Mouse (Mus musculus) lung, embryonic 15.5 days (tissue): ENCODE measurements around the gene Enox1. TPM values are rescaled to one million over a fixed set of nuclear protein-coding genes. Genes with fewer than 3 reads are reported as not detected.

Experiments
- ATAC-seq: fragments of 200-750 bp; cut with Nextera tagmentation; 2 replicates; pipeline ENCODE4 v1.8.0; 2017; ENCODE audit warnings: moderate number of reproducible peaks, borderline replicate concordance; ENCODE audit not compliant: low FRiP score, low TSS enrichment; ENCODE audit errors: extremely low read depth
- H3K27ac ChIP-seq: fragments of 300-500 bp; sonication (generic); 2 replicates; pipeline ENCODE4 v1.5.1; 2015; ENCODE audit warnings: moderate library complexity, mild to moderate bottlenecking, inconsistent platforms
- H3K27me3 ChIP-seq: fragments of 300-500 bp; sonication (generic); 2 replicates; pipeline ENCODE4 v1.6.1; 2015; ENCODE audit warnings: inconsistent platforms
- H3K36me3 ChIP-seq: fragments of 300-500 bp; sonication (generic); 2 replicates; pipeline ENCODE4 v1.6.1; 2015; ENCODE audit warnings: inconsistent platforms
- H3K4me1 ChIP-seq: fragments of 300-500 bp; sonication (generic); 2 replicates; pipeline ENCODE4 v1.6.1; 2015; ENCODE audit warnings: inconsistent platforms
- H3K4me2 ChIP-seq: fragments of 300-500 bp; sonication (generic); 2 replicates; pipeline ENCODE4 v1.6.1; 2015; ENCODE audit warnings: inconsistent platforms, mild to moderate bottlenecking, moderate library complexity
- H3K4me3 ChIP-seq: fragments of 300-500 bp; sonication (generic); 2 replicates; pipeline ENCODE4 v1.5.1; 2015; ENCODE audit warnings: mild to moderate bottlenecking, inconsistent platforms
- H3K9ac ChIP-seq: fragments of 300-500 bp; sonication (generic); 2 replicates; pipeline ENCODE4 v1.6.1; 2015; ENCODE audit warnings: inconsistent platforms
- H3K9me3 ChIP-seq: fragments of 300-500 bp; sonication (generic); 2 replicates; pipeline ENCODE4 v1.6.1; 2016; ENCODE audit warnings: inconsistent platforms
- WGBS: fragments of 180-500 bp; shearing (Covaris S2); methylation state at CpG from one replicate; pipeline ENCODE4 v1.1.7; 2015; 5-methylcytosine and 5-hydroxymethylcytosine counted together
- polyA plus RNA-seq: library from polyadenylated mRNA; unstranded; fragments of >200 nt; fragmentation: Nextera tagmentation; extraction: Ambion mirVana; gene quantifications from 2 replicates; pipeline ENCODE4 v1.2.1, GENCODE M21; 2015

The Enox1 gene
- polyA plus RNA-seq, 1 experiment from 2014 or later, result 3.3 TPM

DNA sequence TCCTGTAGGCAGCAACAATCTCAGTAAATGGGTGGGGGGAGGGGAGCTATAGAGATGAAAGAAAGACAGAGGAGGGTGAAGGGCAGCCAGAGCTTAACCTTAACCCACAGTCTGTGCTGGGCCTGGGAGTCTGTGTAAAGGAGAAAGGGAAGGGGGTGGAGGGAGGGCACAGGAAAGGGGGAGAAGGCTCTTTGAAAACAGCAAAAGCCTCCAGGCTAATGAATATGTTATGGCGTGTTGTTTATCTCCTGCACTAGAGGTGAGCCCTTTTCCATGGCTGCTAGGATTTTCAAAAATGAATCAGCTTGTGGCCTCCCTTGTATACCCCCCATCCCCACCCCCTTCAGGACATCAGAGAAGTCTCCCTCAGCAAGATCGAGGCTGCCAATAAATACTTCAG lies 225.0 kb downstream of the Enox1 start:
- Histone ChIP-seq H3K9ac (no peak overlapping the region), H3K4me3 (no peak overlapping the region), H3K27me3 (no peaks in the 10 kb centered on the region), H3K36me3 (no peaks in the 10 kb centered on the region), H3K9me3 (no peaks in the 10 kb centered on the region), H3K27ac (no peak overlapping the region), H3K4me2 (no peak overlapping the region), H3K4me1 (no peaks in the 10 kb centered on the region)
- no peak for ATAC-seq
- WGBS, result 38% methylated on average over 2 of the region's 2 CpGs

DNA sequence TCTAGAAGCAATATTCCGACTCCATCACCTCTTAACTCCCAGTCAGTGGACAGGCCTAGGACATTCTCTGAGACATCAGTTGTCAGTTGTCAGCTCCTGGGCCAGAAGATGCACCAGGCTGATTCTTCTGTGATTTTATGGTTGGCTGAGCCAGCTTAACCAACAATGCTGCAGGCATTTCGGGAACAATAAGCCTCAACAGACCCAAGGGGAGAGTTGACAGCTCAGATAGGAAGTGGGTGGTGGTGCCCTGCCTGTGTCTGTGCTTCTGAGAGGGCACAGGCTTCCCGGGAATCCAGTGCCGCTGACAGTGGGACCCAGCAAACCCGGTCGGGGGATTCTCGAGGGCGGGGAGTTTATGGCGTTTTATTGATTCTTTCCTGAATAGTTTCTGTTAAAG lies 229.1 kb downstream of the Enox1 start:
- WGBS, result 65% methylated on average over 9 of the region's 9 CpGs
- H3K27ac ChIP-seq, result no peak overlapping the region

DNA sequence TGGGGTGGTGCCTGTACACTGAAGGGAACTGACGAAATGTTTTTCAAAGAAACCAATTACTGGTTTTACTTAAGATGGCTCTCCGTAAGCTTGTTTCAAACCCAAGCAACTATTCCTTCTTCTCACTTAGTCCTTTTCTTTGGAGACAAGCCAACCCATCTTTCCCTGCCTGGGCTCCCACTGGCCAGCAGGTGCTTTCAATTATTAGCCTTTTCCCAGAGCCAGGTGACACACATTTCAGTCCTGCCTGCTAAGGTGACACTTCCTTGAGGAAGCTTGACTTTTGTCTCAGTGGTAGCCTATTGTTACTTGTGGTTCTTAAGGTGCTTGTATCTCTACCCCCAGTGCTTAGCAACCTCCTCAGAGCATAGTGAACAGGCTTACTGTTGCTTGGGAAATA lies 231.3 kb downstream of the Enox1 start:
- H3K27ac ChIP-seq, result no peak overlapping the region
- no peak for ATAC-seq
- H3K36me3 ChIP-seq, result no peaks in the 10 kb centered on the region

More for the DNA sequence above, 229.1 kb downstream of the Enox1 start:
- Histone ChIP-seq H3K4me3 (no peak overlapping the region), H3K36me3 (no peaks in the 10 kb centered on the region), H3K4me2 (no peak overlapping the region), H3K27me3 (no peaks in the 10 kb centered on the region), H3K9me3 (no peaks in the 10 kb centered on the region), H3K9ac (no peak overlapping the region), H3K4me1 (no peaks in the 10 kb centered on the region)
- ATAC-seq, result no peak

DNA sequence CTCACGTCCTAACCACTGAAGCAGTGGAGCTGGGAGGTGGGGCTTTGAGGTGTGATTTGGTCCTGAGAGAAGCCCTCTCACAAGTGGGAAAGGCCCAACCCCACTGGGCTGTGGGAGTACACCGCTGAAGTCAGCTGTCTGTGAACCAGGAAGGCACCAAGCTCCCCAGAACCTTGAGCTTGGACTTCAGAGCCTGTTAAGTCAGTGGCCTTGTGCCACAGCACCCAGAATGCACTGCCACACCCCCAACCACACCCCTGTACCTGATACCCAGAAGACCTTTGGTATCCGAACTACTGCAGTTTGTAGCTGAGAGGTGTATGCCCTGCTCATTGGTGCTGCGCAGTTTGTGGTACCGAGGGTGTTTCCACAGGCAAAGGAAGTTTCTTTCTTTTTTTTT lies 232.7 kb downstream of the Enox1 start:
- Histone ChIP-seq H3K4me1 (no peaks in the 10 kb centered on the region), H3K27me3 (no peaks in the 10 kb centered on the region), H3K9me3 (no peaks in the 10 kb centered on the region), H3K27ac (no peak overlapping the region), H3K4me2 (no peak overlapping the region), H3K9ac (no peak overlapping the region), H3K36me3 (no peaks in the 10 kb centered on the region), H3K4me3 (no peak overlapping the region)
- no peak for ATAC-seq
- 80% methylated on average over 5 of the region's 5 CpGs for WGBS

More for the DNA sequence above, 231.3 kb downstream of the Enox1 start:
- H3K4me1 ChIP-seq, result no peaks in the 10 kb centered on the region
- 90% methylated on average over 2 of the region's 2 CpGs for WGBS
- H3K9ac ChIP-seq, result no peak overlapping the region
- no peaks in the 10 kb centered on the region for H3K9me3 ChIP-seq
- no peak overlapping the region for H3K4me2 ChIP-seq
- no peak overlapping the region for H3K4me3 ChIP-seq
- no peaks in the 10 kb centered on the region for H3K27me3 ChIP-seq

DNA sequence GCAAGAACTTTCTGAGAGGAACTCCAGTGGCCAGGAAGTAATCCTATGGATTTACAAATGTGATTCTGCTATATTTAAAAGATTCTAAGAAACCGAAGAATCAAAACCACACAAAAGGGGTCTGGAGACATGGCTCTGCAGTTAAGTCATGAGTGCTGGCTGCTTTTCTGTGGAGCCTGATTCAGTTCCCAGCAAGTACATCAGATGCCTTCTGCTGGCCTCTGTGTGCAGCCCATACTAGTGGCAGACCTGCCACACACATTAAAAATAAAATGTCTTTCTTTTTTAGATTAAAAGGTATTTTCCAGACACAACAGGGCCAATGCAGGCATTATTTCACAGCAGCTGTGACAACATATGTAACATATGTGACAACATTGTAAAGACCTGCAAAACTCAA lies 235.9 kb downstream of the Enox1 start:
- Histone ChIP-seq H3K36me3 (no peaks in the 10 kb centered on the region), H3K9me3 (no peaks in the 10 kb centered on the region), H3K27me3 (no peaks in the 10 kb centered on the region), H3K4me2 (no peak overlapping the region), H3K27ac (no peak overlapping the region), H3K9ac (no peak overlapping the region), H3K4me3 (no peak overlapping the region), H3K4me1 (no peaks in the 10 kb centered on the region)
- WGBS, result 89% methylated on average over 1 of the region's 1 CpGs
- ATAC-seq, result no peak

DNA sequence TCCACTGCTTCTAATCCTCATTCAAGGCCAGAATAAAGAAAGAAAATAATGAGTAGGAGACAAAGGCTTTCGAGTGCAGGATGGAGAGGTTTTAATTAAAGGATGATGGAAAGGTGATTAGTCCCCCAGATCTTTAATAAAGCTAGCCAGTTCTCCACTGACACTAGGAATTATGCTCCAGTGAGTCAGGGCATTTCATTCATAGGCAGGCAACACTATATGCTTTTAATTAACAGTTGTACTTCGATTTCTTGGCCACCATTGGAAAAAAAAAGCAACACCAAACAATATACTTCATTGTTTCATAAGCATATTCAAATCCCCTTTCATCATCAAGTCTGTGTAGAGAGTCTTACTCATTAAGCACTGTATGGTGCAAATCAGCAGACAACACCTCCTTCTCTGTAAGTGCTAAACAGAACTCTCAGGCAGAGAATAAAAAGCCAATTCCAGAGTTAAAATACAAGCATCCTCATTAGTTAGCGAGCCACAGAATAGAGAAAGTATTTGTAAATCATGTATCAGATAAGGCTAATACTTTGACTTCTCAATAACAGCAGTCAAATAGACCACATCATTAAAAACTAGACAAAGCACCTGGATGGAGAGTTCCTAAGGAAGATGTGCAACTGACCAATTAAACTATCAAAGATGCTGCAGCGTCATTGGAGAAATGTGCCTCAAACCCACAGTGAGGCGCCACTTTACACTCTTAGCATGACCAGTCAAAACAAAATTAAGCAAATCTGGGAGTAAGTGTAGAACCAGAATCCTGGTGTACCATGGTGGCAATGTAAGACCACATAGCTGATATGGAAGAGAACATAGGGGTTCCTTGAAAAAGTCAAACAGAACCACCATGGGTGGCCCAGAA lies 249.9 kb downstream of the Enox1 start:
- ATAC-seq, result no peak
- Histone ChIP-seq H3K4me2 (no peak overlapping the region), H3K4me1 (no peaks in the 10 kb centered on the region), H3K36me3 (no peaks in the 10 kb centered on the region), H3K4me3 (no peak overlapping the region), H3K27ac (no peak overlapping the region), H3K9me3 (no peaks in the 10 kb centered on the region), H3K27me3 (no peaks in the 10 kb centered on the region), H3K9ac (no peak overlapping the region)
- 79% methylated on average over 5 of the region's 5 CpGs for WGBS

DNA sequence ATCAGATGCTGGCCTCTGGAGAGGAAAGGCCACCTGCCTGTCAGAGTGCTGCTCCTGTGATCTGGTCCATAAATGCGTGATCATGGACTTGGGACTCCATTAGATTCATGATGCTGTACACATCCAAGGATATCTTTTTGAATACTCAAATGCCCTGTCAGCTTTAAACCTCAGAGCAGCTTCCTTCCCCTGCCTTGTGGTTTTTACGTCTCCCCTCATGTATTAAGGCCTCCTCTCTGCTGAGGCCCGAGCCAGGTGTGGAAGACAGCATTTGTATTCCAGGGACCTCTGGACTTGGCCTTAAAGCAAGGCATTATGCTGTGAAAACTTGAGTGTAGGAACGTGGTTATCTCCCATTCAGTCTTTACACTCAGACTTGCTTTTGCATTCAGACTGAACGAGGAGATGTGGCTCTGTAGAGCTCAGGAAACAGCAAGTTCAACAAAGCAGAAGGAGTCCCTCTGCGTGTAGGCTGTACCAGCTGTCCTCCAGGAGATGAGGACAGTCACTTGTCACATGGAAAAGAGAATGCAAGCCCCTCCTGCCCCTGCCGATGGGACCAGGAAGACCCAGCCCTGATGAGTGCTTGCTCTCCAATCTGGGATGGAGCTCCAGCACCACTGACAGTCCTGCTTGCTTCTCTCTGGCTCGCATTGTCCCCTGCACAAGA lies 252.8 kb downstream of the Enox1 start:
- WGBS, result 77% methylated on average over 8 of the region's 8 CpGs

DNA sequence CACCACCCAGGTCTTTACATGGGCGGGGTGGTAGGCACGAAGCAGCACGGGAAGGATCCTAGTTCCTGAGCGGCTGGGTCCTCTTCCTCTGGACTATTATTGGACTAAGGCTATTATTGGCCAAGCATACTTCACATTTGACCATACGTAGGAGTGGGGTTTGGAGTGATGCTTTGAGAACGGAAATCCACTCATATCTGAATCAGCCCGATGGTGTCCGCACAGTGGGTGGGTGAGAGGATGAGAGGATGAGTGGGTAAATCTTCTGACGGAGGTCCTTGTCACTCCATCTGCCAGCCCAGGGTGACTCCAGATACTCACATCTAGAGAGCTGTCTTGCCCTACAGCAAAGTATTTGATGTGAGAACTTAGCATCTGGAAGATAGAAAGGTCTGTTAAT lies 253.8 kb downstream of the Enox1 start:
- Histone ChIP-seq H3K4me3 (no peak overlapping the region), H3K9ac (no peak overlapping the region), H3K4me2 (no peak overlapping the region), H3K9me3 (no peaks in the 10 kb centered on the region), H3K27me3 (no peaks in the 10 kb centered on the region), H3K36me3 (no peaks in the 10 kb centered on the region), H3K4me1 (no peaks in the 10 kb centered on the region), H3K27ac (no peak overlapping the region)
- 95% methylated on average over 9 of the region's 9 CpGs for WGBS
- ATAC-seq, result no peak

More for the DNA sequence above, 252.8 kb downstream of the Enox1 start:
- Histone ChIP-seq H3K9me3 (no peaks in the 10 kb centered on the region), H3K4me2 (no peak overlapping the region), H3K9ac (no peak overlapping the region), H3K27ac (no peak overlapping the region), H3K4me1 (no peaks in the 10 kb centered on the region), H3K27me3 (no peaks in the 10 kb centered on the region), H3K4me3 (no peak overlapping the region), H3K36me3 (no peaks in the 10 kb centered on the region)
- ATAC-seq, result no peak

DNA sequence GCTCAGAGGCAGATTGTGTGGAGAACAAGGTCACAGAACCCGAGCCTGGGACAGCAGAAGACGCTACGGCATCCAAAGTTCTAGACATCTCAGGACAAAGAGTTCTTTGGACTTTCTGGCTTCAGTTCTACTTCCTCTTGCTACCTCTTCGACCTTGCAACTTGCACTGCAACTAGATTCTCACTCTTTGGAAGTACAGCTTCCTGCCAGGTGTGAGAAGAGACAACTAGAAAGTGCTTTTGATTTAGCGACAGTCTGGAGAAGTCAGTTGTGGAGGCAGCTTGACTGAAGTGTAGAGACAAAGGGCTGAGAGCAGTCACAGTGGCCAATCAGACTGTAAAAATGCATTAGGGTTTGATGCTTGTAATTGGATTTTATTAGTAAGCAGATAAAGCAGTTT lies 256.5 kb downstream of the Enox1 start:
- no peaks in the 10 kb centered on the region for H3K27me3 ChIP-seq
- H3K9me3 ChIP-seq, result no peaks in the 10 kb centered on the region
- H3K4me2 ChIP-seq, result no peak overlapping the region
- H3K36me3 ChIP-seq, result no peaks in the 10 kb centered on the region
- 73% methylated on average over 5 of the region's 5 CpGs for WGBS
- H3K4me1 ChIP-seq, result no peaks in the 10 kb centered on the region
- H3K9ac ChIP-seq, result no peak overlapping the region
- ATAC-seq, result no peak
- no peak overlapping the region for H3K27ac ChIP-seq
- no peak overlapping the region for H3K4me3 ChIP-seq

DNA sequence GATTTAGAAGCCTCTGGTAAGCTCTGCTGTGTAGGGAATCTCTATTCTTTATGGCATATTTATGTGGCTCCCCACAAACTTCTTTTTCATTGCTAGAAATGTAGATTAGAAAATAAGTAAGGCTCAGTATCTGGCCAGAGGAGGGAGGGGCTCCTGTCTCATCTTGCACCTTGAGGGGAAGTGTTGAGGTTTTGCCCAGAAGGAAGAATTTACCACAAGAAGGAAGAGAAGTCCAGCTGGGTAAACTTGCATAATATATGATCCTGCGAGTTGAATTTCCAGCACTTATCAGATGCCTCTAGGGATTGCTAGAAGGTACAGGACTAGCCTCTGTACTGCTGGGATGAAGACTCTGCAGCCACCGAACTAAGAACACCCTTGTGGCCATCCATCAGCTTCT lies 259.8 kb downstream of the Enox1 start:
- WGBS, result 71% methylated on average over 2 of the region's 2 CpGs
- no peak for ATAC-seq
- Histone ChIP-seq H3K27me3 (no peaks in the 10 kb centered on the region), H3K4me3 (no peak overlapping the region), H3K4me2 (no peak overlapping the region), H3K9ac (no peak overlapping the region), H3K9me3 (no peaks in the 10 kb centered on the region), H3K27ac (no peak overlapping the region), H3K36me3 (no peaks in the 10 kb centered on the region), H3K4me1 (no peaks in the 10 kb centered on the region)

DNA sequence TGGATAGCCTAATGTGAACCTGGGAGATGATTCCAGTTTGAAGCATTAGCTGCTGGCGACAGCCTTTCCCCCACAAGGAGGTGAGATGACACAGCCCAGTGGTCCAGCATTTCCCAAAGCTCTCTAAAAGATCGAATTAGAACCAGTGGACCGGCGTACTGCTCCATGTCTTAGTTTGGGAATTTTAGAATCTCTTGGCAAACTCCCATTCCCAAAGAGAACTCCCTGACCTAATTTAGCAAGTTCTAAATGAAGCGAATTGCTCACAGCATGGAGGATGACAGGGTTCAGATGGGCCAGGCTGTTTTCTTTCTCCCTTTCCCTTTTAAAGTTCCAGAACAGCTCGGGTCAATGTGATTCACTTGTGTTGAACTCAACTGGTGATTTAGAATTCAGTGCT lies 264.5 kb downstream of the Enox1 start:
- 84% methylated on average over 6 of the region's 6 CpGs for WGBS
- Histone ChIP-seq H3K9me3 (no peaks in the 10 kb centered on the region), H3K4me2 (no peak overlapping the region), H3K36me3 (no peaks in the 10 kb centered on the region), H3K27ac (no peak overlapping the region), H3K4me3 (no peak overlapping the region), H3K9ac (no peak overlapping the region), H3K4me1 (no peaks in the 10 kb centered on the region), H3K27me3 (no peaks in the 10 kb centered on the region)
- no peak for ATAC-seq

DNA sequence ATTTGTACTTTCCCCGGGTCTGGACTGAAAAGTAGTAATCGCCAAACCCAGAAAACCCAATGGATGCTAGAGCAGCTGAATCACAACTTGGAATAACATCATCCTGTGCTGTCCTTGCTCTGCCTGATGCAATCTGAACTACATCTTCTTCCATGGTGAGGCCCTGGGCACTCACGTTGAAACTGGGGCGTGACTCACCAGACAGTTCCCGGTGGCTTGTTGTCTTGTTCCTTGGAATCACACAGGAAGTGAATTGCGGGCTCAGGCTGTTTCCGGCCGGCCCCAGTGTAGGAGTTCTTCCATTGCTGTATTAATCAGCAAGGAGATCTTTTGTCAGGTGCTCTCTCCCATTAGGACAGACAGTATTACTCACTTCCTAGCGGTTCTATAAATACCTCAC lies 266.6 kb downstream of the Enox1 start:
- Histone ChIP-seq H3K36me3 (no peaks in the 10 kb centered on the region), H3K9ac (no peak overlapping the region), H3K4me1 (no peaks in the 10 kb centered on the region), H3K9me3 (no peaks in the 10 kb centered on the region), H3K4me2 (no peak overlapping the region), H3K4me3 (no peak overlapping the region), H3K27ac (no peak overlapping the region), H3K27me3 (no peaks in the 10 kb centered on the region)
- ATAC-seq, result no peak
- 74% methylated on average over 9 of the region's 9 CpGs for WGBS
